Mouse (Mus musculus) urinary bladder, postnatal 14 days (tissue): ENCODE measurements around the gene Gm45015.
"Not testable (repeated sequence)": the region's sequence is repeated elsewhere in the genome, so short reads cannot be mapped to it uniquely, and the experiment has no call there.

Experiments
- DNase-seq: peaks from one replicate; pipeline ENCODE4 v3.0.0; 2021; ENCODE audit warnings: low spot score

Gm45015 gene

DNA sequence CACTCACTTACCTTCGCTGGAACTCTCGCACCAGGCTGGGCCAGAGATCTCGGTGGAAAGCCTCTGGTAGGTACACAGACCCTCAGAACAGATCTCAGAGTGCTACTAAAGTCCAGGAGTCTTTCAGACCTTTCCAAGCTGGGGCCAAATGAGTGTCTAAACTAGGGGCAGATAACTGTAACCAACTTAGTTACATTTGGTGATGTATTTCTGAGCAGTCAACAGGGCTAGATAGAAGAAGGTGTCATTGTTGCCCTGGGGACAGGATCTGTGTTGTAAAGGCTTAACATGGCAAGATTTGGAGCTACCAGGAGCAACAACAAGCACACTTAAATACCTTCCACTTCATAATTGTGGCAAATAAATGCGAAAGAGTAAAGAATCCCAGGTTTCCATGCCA, at the start of gene Gm45015:
Gm45015 (minus strand) TSS at position 101 of the 400 bp plus-strand sequence.
- no peak for DNase-seq

DNA sequence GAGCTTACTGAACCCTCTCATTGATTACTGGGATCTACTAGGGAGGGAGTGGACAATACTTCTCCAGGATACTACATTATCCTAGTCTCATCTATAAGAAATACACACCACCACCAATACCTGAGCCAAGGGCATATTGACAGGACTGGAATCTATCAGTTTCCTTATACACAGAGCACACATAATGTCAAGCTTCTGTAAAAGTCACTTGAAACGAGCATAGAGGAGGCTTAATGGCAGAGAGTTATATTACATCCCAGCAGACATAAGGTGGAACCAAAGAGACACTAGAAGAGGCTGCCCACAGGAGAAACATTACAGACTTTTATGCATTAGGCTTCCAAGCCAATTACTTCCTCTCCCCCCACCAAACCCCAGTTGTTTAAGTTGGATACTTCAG, 48.3 kb upstream of the Gm45015 start:
- DNase-seq = no peak

DNA sequence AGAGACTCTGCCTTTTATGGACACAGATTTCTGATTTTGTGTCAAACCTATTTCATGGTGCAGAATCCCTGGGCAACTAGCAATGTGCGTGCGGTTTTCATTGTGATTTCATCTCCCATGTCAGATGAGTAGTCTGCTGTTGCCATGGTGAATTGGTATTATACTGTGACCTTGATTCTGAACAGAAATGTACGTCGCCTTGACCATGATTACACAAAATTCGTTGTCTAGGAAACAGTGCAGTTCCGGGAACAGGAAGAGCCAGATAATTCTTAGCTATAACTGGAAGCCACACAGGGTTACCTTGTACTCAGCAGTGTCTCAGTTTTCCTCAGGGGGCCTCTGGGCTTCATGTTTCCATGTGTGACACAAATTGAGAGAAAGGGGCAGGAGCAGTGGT, 47.8 kb upstream of the Gm45015 start:
- DNase-seq = no peak

DNA sequence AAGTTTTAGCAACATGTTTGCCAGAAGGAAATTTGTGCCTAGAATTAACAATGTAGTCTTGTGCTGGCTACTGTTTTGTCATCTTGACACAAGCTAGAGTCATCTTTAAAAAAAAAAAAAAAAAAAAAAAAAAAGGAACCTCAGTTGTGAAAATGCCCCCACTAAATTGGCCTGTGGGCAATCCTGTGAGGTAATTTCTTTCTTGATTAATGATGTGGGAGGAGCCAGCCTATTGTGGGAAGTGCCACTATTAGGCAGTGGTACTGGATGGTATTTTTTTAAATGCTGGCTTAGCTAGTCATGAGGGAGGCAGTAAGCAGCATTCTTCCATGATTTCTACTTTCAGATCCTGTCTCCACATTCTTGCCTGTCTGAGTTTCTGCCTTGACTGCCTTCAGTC, 26.7 kb upstream of the Gm45015 start:
- DNase-seq = no peak

DNA sequence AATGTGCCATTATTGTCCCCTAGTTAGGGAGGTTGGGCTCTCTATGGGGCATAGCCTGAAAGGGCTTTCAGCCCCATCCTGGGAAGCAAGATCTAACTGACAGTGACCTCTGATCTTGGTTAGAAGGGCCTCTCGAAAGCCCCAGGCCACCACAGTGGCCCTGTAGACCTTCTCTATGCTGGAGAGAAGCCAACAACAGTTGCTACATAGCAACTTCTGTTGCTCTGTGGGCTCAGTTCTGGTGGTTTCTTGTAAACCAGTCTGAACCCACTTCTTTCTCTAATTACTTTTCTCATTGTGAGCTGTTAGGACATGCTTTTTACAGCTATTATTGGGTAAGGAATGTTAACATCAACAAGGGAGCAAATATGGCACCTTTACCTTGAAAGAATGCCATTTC, 20.1 kb upstream of the Gm45015 start:
- no peak for DNase-seq

DNA sequence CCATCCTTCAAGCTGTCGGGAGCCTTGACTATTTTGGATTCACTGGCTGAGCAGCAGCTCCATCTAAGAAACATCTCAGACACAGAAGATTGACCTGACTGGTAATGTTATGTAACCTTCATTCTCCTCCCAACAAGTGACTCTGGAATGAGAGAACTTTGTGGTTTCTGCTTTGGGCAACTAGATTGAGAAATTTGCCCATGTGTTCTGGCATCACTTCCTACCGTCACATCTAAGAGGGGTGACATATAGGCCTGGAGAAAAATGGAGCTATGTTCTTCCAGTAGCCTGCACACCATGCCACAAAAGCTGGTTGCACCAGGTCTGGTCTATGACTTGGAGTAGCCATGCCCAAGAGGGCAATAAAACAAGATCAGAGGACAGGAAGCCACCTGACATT, 19.5 kb upstream of the Gm45015 start:
- DNase-seq = no peak

DNA sequence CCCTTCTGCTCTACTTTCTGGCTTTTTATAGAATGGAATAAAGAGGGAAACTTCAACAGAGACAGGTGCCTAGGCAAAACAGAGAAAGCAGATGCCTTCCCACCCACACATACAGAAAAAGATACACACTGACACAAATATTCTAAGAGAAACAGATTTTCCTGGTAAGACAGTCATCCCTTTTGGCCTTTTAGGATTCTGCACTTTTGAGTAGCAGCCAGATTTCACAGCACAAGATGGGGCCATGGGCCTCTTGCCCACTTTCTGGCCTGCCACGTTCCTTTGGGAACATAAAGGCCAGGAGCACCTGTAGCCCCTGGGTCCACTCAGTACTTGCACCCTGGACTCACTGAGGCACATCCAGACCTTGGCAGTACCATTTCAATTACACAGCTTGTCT, 7.7 kb upstream of the Gm45015 start:
- no peak for DNase-seq

DNA sequence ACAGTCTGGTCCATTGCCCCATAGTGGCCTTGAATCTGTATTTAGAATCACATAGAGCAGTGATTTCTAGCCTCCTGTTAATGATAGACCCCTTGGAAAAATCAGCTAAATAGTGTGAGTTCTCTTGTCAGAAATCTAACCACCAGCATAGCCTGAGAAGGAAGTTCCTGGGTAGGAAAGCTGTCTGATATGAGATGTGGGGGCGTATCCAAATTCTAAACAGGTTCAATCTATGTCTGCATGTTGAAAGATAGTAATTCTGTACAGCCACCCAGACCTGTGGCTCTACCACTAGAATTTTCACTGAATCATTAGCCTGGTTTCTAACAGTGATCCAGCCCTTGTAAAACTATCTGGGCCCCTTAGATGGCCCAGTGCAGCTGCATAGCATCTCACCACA, 7.2 kb upstream of the Gm45015 start:
- no peak for DNase-seq

DNA sequence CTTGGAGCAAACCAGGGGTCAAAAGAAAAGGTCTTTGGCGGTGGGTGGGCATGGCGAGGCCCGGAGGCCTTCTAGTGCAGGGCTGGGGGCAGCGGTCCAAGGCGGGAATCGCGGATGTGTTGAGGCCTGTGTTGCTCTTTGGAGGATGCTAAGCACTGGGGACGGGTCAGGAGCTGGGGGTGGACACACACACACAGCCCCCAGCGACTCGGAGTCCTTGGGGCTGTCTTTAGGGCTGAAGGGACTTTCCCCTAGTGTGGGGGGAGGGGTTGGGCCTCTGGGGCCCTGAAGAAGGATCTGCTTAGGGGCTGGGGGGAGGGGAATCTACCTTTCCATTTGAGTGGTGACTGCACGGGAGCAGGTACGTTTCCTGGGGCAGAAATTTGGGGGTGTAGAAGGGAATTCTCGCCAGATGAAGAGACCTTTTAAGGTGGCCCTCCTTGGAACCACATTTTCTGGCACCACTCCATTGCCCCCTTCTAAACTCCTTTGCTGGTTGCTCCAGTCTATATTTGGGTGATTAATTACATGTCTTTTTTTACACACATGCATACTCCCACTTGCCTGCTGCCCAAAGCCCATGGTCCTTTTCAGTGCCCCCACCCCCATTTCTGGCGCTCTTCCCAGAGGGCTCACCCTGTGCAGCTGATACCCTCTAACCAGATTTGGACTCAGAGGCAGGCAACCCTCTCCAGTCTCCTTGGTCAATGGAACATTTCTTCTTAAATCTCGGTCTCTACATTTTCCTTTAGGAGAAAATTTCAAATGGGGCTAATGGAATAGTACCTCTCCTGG, 6.5 kb upstream of the Gm45015 start:
- no peak for DNase-seq

DNA sequence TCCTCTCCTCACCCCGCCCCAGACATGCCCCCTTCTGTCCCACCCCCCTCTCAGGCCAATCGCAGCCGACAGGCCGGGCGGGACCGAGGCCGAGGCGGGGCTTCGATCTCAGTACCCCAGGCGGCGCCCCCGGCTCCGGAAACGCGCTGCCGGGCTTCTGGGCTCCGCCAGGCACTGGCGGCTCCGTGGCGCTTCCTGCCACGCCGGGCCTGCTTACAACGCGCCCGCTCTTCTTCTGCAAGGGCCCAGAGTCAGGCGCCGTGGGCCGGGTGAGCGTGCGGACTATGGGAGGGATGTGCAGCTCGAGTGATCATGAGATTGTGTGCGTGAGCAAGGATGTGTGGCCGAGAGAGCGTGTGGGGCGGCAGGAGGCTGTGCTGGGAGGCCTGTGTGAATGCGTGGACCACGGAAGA, 5.8 kb upstream of the Gm45015 start, which contains the start of gene Zfp275:
Zfp275 (plus strand) TSS at position 139 of the 413 bp plus-strand sequence.
- peak; percentile 74 for DNase-seq

DNA sequence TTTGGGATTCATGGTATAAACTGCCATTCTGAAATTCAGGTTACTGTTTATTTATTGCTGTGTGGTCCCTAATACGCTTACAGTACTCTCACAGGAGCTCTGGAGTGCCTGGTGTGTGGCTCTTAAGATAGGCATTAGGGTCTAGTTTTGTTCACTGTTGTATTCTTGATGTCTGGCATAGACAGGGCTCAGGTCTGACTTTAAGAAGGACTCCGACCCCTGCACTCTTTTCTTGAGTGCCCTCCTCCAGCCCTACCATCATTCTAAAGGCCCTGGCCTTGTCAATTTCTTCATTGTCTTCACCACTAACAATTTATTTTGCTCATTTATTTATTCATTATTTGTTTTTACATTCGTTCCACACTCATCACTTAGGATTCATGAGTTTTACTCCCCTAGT, 5.4 kb upstream of the Gm45015 start:
- DNase-seq = no peak

DNA sequence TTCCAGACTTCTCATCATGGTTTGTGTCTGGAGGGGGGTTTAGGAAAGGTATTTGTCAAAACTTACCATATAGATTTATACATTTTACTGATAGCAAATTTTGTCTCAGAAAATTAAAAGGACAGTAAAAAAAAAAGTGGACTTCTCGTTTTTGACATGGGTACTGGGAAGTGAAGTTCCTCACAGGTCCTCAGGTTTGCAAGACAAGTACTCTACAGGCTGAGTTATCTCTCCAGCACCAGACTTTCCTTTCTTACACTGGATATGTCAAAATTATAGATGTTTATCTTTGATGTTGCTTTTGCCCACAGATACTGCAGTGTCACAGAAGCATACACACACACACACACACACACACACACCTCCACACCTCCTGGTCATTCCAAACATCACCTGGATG, 4.8 kb upstream of the Gm45015 start:
- no peak for DNase-seq

DNA sequence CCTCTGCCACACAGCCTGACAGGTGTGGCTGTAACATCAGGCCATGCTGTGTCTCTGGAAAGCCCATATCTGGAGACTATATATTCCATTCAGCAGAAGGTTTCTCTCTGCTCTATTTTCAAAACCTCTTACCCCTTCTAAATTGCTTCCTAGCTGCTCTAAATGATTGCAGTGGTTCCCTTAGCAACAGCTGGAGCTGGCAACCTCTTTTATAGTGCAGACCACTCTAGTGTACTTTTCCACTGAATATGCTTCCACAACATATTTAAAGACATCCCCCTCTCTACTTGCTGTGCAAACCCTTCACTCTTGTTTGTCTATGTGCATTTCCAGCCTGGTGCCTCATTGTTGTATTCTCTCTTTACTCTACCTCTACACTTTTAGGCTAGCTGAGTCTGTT, 3.1 kb downstream of the Gm45015 start:
- no peak for DNase-seq

DNA sequence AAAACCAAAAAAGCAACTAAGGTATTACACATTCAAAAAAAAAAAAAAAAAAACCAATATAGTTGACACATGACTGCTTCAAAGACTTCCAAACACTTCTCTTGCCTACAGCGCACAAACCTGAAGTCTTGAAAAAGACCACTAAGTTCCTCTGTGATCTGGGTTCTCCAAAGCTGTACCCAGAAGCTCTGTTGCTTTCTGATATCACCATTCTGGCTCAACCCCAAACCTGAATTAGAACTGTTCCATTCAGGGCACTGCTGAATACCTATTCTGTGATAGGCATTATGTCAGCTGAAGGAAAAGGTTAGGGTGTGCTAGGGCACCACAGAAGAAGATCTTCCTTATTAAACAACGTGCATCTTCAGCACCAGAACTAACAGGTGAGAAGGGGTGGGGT, 9.4 kb downstream of the Gm45015 start:
- no peak for DNase-seq

DNA sequence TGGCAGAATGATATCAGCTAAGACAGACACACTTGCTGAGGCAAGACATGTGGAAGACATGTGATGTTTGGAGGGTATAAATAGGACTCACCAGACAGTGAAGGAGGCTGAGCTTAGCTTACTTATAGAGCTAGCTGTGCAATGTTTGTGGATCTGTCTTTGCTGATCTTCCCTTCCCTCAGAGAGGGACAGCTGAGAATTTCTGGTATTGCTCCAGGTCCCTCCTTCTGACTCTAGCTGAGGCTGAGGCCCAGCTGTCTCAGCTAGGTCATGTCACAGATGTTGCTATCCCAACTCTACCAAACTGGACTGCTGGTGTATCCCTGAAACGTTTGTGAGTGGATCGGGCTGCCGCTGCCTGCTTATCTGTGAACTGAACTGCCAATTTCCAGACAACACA, 15.6 kb downstream of the Gm45015 start:
- no peak for DNase-seq

DNA sequence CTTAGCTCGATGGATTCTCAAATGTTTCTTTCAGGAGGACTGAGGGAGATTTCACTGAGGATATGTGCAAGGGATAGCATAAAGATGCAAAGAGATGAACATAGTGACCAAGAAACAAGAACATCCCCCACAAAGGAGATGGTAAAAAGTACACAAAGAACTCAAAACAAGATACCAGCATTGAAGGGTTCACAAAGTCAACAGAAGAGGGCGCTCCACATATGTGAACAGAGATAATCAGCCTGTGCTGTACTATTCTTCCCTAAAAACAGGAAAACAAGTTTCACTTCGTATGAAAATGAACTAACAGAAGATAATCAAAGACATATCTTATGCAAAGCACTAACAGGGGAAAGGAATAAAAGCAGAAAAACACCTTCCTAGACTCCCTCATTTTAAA, 24.1 kb downstream of the Gm45015 start:
- DNase-seq = peak; percentile 13

DNA sequence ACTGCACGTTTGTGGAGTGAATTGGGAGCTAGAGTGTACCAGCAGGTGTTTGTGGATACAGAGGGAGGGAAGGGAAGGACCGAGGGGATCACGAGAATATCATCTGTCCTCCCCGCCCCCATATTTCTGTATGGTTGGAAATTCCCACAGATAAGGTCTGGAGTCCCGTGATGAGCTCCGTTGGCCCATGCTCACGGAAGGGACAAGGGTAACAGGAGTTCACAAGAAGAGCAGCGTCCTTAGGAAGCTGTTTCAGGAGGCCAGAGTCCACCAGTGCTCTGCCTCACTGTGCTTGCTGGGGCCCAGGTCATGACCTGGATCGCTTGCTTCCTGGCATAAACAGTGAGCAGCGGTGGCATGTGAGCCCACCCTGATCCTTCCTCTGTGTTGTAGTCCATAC, 40.9 kb downstream of the Gm45015 start:
- not testable (repeated sequence) for DNase-seq

DNA sequence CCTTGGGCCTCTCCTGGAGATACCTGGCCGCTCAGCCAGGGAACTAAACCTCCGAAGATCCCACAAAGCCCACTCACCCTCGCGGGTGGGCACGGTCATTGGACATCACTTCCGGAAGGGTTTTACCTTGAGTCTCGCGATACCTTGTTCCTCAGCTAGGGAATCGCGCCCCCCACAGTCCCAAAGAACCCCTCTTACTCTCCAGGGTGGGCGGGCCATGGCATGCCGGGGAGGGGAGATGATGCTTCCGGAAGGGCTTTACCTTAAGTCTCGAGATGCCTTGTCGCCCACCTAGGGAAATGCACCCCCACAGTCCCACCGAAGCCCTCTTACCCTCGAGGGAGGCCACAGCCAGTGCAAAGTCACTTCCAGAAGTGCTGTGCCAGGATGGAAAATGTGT, 43.8 kb downstream of the Gm45015 start, which contains the start of the genes Xlr5a and Xlr5c:
Xlr5a (minus strand) TSS at position 101 of the 400 bp plus-strand sequence.
Xlr5c (minus strand) TSS at position 101 of the 400 bp plus-strand sequence.
- DNase-seq = not testable (repeated sequence)
